Mouse (Mus musculus): ENCODE data around the gene Crmp1.

GRCm38 (mm10) chr5:37227956-37228680 is 13.6 kb upstream of the Crmp1 start:
- no peak for TF ChIP-seq CTCF (IDR thresholded peaks at IDR 0.05; ENCODE audit: control insufficient read depth, insufficient read depth, insufficient read length)
- TF ChIP-seq MAX (IDR thresholded peaks at IDR 0.05) = no peak
- TF ChIP-seq MYOG (IDR thresholded peaks at IDR 0.05; ENCODE audit: control insufficient read depth, extremely low read depth, insufficient read length) = no peak
- TF ChIP-seq USF1 (IDR thresholded peaks at IDR 0.05; ENCODE audit: low read depth) = no peak
- no peak for TF ChIP-seq CEBPB (IDR thresholded peaks at IDR 0.05; ENCODE audit: low read depth)
